8 mouse cellular contexts compared by ENCODE assay signal in the genomic region with DNA sequence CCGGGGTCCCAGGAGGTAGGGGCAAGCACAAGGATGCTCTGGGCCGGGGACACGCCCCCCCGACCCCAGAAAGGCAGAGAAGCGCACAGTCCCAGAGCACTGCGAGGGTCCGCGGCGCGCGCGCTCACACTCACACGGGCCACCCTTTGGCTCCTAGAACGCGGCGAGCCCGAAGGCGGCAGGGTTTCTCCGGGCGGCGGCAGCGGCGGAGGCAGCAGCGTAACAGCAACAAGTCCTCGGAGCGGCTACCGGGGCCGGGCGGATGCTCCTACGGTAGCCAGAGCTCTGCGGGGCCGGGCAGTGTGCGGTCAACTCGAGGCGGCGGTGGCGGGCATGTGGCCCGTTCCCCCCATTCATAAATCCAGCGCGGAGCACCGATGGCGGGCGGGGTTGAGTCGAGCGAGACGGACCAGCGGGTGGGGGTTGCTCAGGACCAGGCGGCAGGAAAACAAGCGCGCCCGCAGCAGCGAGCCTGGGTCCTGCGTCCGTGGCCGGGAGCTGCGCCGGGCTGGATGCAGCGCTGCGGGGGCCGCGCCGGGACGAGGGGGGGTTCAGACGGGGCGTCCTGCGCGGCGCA. TPM values are rescaled to one million over a fixed set of nuclear protein-coding genes. Genes with fewer than 3 reads are reported as not detected.
A peak's percentile ranks its signal among the peaks of the same experiment; 100 is the strongest.
DNase-seq lines count a peak whose midpoint lies in the region; ATAC-seq lines count a peak whose summit lies in the region.

A gene (minus strand): TSS at position 357 of the 577 bp plus-strand sequence.

- H3K9me3 ChIP-seq in embryonic facial prominence, embryonic 12.5 days: no peaks in the 10 kb centered on the region
- no peaks in the 10 kb centered on the region for H3K9me3 ChIP-seq in limb, embryonic 10.5 days (replicated peaks)

- peaks cover 75% of the 10 kb centered on the region for H3K27me3 ChIP-seq in embryonic facial prominence, embryonic 12.5 days
- H3K27me3 ChIP-seq in limb, embryonic 10.5 days (ENCODE audit: low read depth, poor library complexity, severe bottlenecking): peaks cover 99% of the 10 kb centered on the region

- H3K4me2 ChIP-seq in embryonic facial prominence, embryonic 12.5 days (replicated peaks): peak within 1 kb of the TSS; percentile 87

- WGBS in embryonic facial prominence, embryonic 12.5 days: under 1% methylated on average over 67 of the region's 68 CpGs
- WGBS in limb, embryonic 10.5 days: under 1% methylated on average over 68 of the region's 68 CpGs

- intact Hi-C loops in heart, postnatal 36 days (cut with DNase I): no loop called here

- H3K9ac ChIP-seq in embryonic facial prominence, embryonic 12.5 days: peak within 1 kb of the TSS; percentile 46

- H3K27ac ChIP-seq in embryonic facial prominence, embryonic 12.5 days: no peak within 1 kb of the TSS
- peak within 1 kb of the TSS; percentile 22 for H3K27ac ChIP-seq in limb, embryonic 10.5 days

- H3K4me3 ChIP-seq in embryonic facial prominence, embryonic 12.5 days: peak within 1 kb of the TSS; percentile 45
- peak within 1 kb of the TSS; percentile 63 for H3K4me3 ChIP-seq in limb, embryonic 10.5 days

- no peaks in the 10 kb centered on the region for H3K36me3 ChIP-seq in embryonic facial prominence, embryonic 12.5 days
- no peaks in the 10 kb centered on the region for H3K36me3 ChIP-seq in limb, embryonic 10.5 days

- 0 out of 2 replicates have a peak, but pooled peaks have one; percentile 36 for ATAC-seq in embryonic facial prominence, embryonic 12.5 days (ENCODE audit: insufficient number of reproducible peaks, insufficient read depth, low FRiP score, low TSS enrichment)

- peaks cover 20% of the 10 kb centered on the region for H3K4me1 ChIP-seq in embryonic facial prominence, embryonic 12.5 days
- H3K4me1 ChIP-seq in limb, embryonic 10.5 days: peaks cover 34% of the 10 kb centered on the region

- DNase-seq in left cerebral cortex, adult 18-20 months (ENCODE audit: low spot score in 2 of 2): no peak
- no peak for DNase-seq in left cerebral cortex, adult 9 months (ENCODE audit: low spot score in 2 of 2)
- DNase-seq in adrenal gland, postnatal 10 days: peak; percentile 41
- DNase-seq in heart, postnatal 36 days: peak; percentile 10 to 27
- DNase-seq in limb, embryonic 10.5 days (ENCODE audit: low spot score): peak; percentile 68
- DNase-seq in right cerebral cortex, postnatal 4 days: peak; percentile 47
- no peak for DNase-seq in T-cell, adult 2 months (ENCODE audit: low spot score)

RNA-seq across cellular contexts. Expression of the gene that starts here (rescaled TPM):
- total RNA-seq in left cerebral cortex, adult 18-20 months (2021): 10 to 100 TPM; 70.5 to 75.2 TPM
- 10 to 100 TPM in 1 of 2 experiments, 1 to 10 TPM in 1; 7.7 to 10.5 TPM for total RNA-seq in adrenal gland, postnatal 10 days (2021)
- 0.23 TPM in 2 replicates for polyA plus RNA-seq in embryonic facial prominence, embryonic 12.5 days (2016; fragmentation: Nextera tagmentation; extraction: Ambion mirVana)
- total RNA-seq in heart, postnatal 36 days (2021): under 1 TPM; 0.11 to 0.33 TPM
- polyA plus RNA-seq in limb, embryonic 10.5 days (2016; fragmentation: Nextera tagmentation; extraction: Ambion mirVana): not detected in 2 replicates

Comparison
In these comparisons a context has a peak if more than half of its experiments do, and no peak if none do; other contexts are left out.
1. RNA of the gene that starts here (total RNA-seq): 70.5 to 75.2 TPM in left cerebral cortex, adult 18-20 months and 7.7 to 10.5 TPM in adrenal gland, postnatal 10 days; 0.11 to 0.33 TPM in heart, postnatal 36 days; every median in the first group is over 4 times any median in the second.
2. RNA of the gene that starts here (total RNA-seq): 70.5 to 75.2 TPM in left cerebral cortex, adult 18-20 months; 7.7 to 10.5 TPM in adrenal gland, postnatal 10 days; every median in the first group is over 4 times any median in the second.
3. Peak in ATAC-seq, H3K4me3 ChIP-seq, H3K9ac ChIP-seq and H3K4me2 ChIP-seq in embryonic facial prominence, embryonic 12.5 days; RNA of the gene not detected or under 1 TPM.
4. Peak in DNase-seq in heart, postnatal 36 days; RNA of the gene not detected or under 1 TPM.
5. Peak in DNase-seq, H3K4me3 ChIP-seq and H3K27ac ChIP-seq in limb, embryonic 10.5 days; RNA of the gene not detected or under 1 TPM.
6. DNase-seq: peak in adrenal gland, postnatal 10 days (single experiment) and right cerebral cortex, postnatal 4 days (single experiment); none in left cerebral cortex, adult 18-20 months (0 of 2), left cerebral cortex, adult 9 months (0 of 2) and T-cell, adult 2 months (single experiment).